Mouse (Mus musculus) erythroid progenitor cell, adult 5-6 weeks (primary cell): ENCODE measurements around the gene Clca3a1. TPM values are rescaled to one million over a fixed set of nuclear protein-coding genes. Genes with fewer than 3 reads are reported as not detected.
"Not testable (repeated sequence)": the region's sequence is repeated elsewhere in the genome, so short reads cannot be mapped to it uniquely, and the experiment has no call there.

Source experiments
- ATAC-seq: replicated peaks from 2 replicates; pipeline ENCODE4 v1.8.0; 2016; ENCODE audit warnings: moderate number of reproducible peaks, mild to moderate bottlenecking, moderate TSS enrichment, inconsistent platforms; ENCODE audit not compliant: poor library complexity, low FRiP score, severe bottlenecking
- total RNA-seq, 2 experiments: library from RNA; stranded (forward) in 1 of 2; stranded (reverse) in 1 of 2; fragments of 150-400 nt in 1 of 2; fragments of 186-747, 209-891 nt in 1 of 2; gene quantifications; 2 replicates each; pipeline versions ENCODE4 v1.2.3 to v1.2.4; 2015 to 2017; ENCODE audit warnings: low replicate concordance in 2 of 2

The Clca3a1 gene
- total RNA-seq (2015; ENCODE audit: low replicate concordance) = 9.2 and 20.5 TPM in 2 replicates
- 12.5 and 17.9 TPM in 2 replicates for total RNA-seq (2017; ENCODE audit: low replicate concordance)

GRCm38 (mm10) chr3:144760592-144761309 lies at the start of gene Clca3a1:
Gene Clca3a1, minus strand, starts transcription at chr3:144760977.
- ATAC-seq = peak; percentile 91

GRCm38 (mm10) chr3:144808153-144808925 lies 47.6 kb upstream of the Clca3a1 start:
- not testable (repeated sequence) for ATAC-seq

DNA sequence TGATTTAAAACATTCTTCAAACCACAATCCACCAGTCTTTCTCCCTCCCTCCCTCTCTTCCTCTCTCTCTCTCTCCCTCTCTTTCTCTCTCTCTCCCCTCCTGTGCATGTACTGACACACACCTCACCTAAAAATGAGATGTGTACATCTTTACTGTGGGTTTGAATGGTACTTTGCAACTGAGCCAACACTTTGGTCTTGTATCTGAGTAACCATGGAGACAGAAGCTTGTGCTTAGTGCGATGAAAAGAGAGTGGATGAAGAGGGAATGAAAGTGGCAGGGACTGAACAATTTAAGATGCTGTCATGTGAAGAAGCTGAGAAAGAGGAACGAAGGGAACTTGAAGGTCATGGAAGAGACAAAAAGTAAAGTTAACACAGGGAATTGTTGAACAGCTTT lies 45.8 kb upstream of the Clca3a1 start:
- not testable (repeated sequence) for ATAC-seq

DNA sequence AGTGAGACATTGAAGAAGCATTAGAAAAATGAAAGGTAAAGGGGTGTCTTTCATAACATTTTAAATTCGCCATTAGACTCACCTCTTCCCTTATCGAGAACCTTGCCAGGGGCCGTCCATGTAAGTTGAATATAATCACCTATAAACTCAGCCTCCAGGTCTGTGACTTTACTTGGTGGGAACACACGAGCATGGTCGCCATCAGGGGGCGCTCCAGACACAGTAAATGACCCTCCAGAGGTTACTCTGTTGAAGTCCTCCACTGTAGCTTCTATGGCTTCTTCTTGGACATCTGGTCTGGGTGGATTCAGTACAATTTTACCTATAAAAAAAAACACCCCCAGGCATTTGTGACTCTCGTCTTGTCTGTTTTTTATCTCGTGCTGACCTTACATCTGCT lies 41.1 kb upstream of the Clca3a1 start:
- ATAC-seq = peak; percentile 78

DNA sequence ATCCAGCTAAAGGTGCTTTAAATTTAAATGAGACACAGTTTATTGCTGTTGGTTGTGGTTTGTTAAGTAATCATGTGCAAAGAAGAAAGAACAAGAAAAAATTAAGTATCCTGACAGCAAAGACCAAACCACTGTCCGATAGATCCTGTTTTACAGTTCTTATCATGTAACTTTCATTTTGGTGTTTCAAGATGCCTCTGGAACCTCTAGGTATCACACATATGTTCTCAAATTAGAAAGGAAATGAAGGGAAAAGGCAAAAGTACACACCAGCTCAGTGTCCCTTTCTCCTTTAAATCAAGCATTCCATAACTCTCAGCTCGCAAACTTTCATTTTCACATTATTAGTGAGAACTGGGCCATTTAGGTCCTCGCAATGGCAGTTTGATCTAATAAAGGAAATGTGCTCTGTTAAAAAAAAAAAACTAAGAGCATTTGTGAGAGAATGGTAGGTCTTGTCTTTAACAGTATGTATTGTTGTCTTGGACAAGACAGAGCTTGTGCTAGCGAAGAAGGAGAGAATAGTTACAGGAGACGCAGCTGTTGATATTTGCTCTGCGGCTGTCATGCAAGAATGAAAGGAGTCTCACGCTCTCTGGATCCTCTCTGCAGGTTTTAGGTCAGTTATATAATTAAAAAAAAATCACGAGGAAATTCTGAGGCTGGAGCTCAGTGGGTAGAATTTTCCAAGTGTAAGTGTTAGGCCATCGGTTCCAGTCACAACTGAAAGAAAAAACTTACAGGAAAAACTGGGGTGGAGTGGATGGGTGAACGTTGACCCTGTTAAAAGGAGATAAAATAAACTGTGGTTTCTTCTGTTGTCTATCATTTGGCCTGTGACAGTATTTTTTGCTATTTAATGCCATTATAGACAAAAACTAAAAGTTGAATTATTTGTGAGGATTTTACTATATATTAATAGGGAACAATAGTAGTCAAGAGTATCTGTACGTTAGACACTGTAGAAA lies 24.7 kb upstream of the Clca3a1 start:
- ATAC-seq = peak; percentile 81

DNA sequence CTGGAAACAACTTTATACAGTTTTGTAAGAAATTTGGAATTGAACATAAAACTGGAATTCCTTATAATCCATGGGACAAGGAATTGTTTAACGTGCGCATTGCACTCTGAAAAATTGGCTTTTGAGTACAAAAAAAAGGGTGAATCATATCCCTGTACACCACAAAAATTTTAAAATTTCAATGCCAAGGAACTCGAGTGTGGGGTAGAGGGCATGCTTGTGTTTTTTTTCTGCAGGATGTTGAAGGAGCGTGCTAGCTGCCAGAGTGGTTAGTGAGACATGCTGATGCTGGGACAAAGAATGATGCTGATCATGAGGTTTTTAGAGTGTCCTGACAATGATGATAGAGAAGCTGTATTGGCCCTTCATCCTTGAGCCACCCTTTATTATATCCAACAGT lies 4.4 kb upstream of the Clca3a1 start:
- no peak for ATAC-seq

DNA sequence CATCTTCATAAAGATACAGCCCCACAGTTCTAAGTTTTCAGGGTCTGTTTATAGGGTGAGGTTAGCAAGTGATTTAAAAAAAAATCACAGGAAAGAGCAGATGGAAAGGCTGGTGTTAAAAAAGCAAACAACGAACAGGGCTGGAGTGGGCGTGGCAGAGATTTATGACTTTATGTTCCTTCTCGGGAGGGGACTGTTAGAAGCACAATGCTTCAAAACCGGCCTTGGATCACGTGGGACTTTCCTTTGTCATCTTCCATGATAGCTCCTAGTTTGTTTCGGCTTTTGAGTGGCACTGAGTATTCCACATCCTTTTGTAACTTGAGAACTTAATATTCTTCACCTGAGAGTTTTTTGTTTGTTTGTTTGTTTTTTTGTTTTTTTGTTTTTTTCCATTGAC lies 677 bp upstream of the Clca3a1 start:
- no peak for ATAC-seq

- no peak for ATAC-seq
These were observed 1.1 kb downstream of the Clca3a1 start for GRCm38 (mm10) chr3:144759719-144760118.

DNA sequence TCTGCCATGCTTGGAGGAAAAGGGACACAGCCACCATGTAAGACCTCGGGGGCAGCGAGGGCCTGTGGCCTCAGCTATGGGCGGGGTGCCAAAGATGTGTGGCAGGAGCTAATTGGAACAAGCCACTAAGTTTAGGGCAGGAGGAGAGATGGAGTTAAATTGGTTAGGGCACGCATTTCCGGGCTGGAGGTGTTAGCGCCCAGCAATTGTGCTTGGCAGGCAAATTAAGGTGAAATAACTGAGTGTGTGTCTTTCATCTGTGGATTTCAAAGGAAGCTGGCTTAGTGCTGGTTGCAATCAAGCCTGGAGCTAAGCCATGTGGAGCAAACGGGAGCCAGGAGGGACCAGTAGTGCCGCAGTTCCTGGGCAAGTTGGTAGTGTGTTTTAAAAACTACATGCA lies 4.7 kb downstream of the Clca3a1 start:
- ATAC-seq = not testable (repeated sequence)

GRCm38 (mm10) chr3:144753120-144753519 lies 7.7 kb downstream of the Clca3a1 start:
- peak; percentile 84 for ATAC-seq

- not testable (repeated sequence) for ATAC-seq
These were observed 11.5 kb downstream of the Clca3a1 start for GRCm38 (mm10) chr3:144749062-144749963.

GRCm38 (mm10) chr3:144747706-144748105 lies 13.1 kb downstream of the Clca3a1 start:
- ATAC-seq = not testable (repeated sequence)

GRCm38 (mm10) chr3:144738396-144738795 lies 22.4 kb downstream of the Clca3a1 start:
- not testable (repeated sequence) for ATAC-seq

DNA sequence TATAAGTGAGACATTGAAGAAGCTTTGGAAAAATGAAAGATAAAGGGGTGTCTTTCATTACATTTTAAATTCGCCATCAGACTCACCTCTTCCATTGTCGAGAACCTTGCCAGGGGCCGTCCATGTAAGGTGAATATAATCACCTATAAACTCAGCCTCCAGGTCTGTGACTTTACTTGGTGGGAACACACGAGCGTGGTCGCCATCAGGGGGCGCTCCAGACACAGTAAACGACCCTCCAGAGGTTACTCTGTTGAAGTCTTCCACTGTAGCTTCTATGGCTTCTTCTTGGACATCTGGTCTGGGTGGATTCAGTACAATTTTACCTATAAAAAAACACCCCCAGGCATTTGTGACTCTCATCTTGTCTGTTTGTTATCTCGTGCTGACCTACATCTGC lies 23.9 kb downstream of the Clca3a1 start:
- ATAC-seq = peak; percentile 68

GRCm38 (mm10) chr3:144723455-144723854 lies 37.3 kb downstream of the Clca3a1 start:
- ATAC-seq = 0 out of 2 replicates have a peak, but pooled peaks have one; percentile 36

DNA sequence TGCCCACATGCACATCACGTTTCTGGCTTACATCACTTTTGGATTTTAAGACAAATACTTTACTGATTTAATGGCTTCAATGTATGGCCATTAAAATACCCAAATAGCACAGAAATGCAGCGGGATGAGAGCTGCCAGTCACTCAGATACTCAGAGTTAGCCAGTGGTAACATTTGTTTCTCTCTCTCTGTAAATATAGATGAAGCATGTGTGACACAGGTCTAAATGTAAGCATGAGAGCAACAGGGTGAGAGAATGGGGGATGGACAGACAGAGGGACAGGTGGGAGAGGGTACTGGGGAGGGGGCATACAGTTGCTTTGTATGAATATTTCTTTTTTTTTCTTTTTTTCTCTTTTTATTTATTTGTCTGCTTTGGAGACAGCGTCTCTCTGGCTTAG lies 38.2 kb downstream of the Clca3a1 start:
- ATAC-seq = not testable (repeated sequence)

DNA sequence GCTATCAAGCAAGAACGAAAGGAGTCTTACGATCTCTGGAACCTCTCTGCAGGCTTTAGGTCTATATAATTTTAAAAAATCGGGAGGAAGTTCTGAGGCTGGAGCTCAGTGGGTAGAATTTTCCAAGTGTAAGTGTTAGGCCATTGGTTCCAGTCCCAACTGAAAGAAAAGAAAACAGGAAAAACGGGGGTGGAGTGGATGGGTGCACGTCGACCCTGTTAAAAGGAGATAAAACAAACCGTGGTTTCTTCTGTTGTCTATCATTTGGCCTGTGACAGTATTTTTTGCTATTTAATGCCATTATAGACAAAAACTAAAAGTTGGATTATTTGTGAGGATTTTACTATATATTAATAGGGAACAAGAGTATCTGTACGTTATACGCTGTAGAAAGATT lies 38.9 kb downstream of the Clca3a1 start:
- no peak for ATAC-seq

GRCm38 (mm10) chr3:144721077-144721859 lies 39.5 kb downstream of the Clca3a1 start:
- 0 out of 2 replicates have a peak, but pooled peaks have one; percentile 13 for ATAC-seq
